ENCODE assay signal across 8 mouse cellular contexts in genomic region chr11:48859014-48859413, GRCm38 (mm10). TPM values are rescaled to one million over a fixed set of nuclear protein-coding genes. Genes with fewer than 3 reads are reported as not detected.
DNase-seq lines count a peak whose midpoint lies in the region; ATAC-seq and TF ChIP-seq lines count a peak whose summit lies in the region.

No protein-coding gene starts in this region.

- peak; percentile 48 for DNase-seq in gastrocnemius, postnatal 10 days
- no peak for DNase-seq in gastrocnemius, adult 8-10 months (ENCODE audit: low spot score in 2 of 2)
- DNase-seq in Patski (ENCODE audit: low read depth, low spot score) (no peak), liver (peak; percentile 47)
- DNase-seq in forebrain, embryonic 10.5 days (ENCODE audit: extremely low spot score, low spot score), result no peak
- peak; percentile 90 for DNase-seq in hindbrain, embryonic 14.5 days (ENCODE audit: low spot score)
- DNase-seq in midbrain, postnatal 0 days (ENCODE audit: low spot score), result peak; percentile 88

- H3K36me3 ChIP-seq in forebrain, embryonic 10.5 days (replicated peaks), result no peaks in the 10 kb centered on the region
- H3K36me3 ChIP-seq in hindbrain, embryonic 14.5 days (replicated peaks; ENCODE audit: control insufficient read depth, insufficient read depth), result no peaks in the 10 kb centered on the region
- no peaks in the 10 kb centered on the region for H3K36me3 ChIP-seq in midbrain, postnatal 0 days (ENCODE audit: insufficient read depth, low read length)

- in situ Hi-C loops in Patski (cut with MboI; ENCODE audit: low pct_unique_long_range_greater_than_20kb), result loop anchor here (5.0 kb wide), 1 partner anchor 62 kb away; no protein-coding TSS in a partner anchor

- no peaks in the 10 kb centered on the region for H3K9me3 ChIP-seq in forebrain, embryonic 10.5 days
- no peaks in the 10 kb centered on the region for H3K9me3 ChIP-seq in hindbrain, embryonic 14.5 days (ENCODE audit: control insufficient read depth, low read length)
- no peaks in the 10 kb centered on the region for H3K9me3 ChIP-seq in midbrain, postnatal 0 days (ENCODE audit: low read length)

- TF ChIP-seq CTCF in Patski (IDR thresholded peaks at IDR 0.05), result peak; percentile 69
- peak; percentile 92 for TF ChIP-seq CTCF in midbrain, postnatal 0 days (IDR thresholded peaks at IDR 0.05)

- no peak for ATAC-seq in Patski
- ATAC-seq in hindbrain, embryonic 14.5 days (ENCODE audit: low FRiP score), result no peak
- ATAC-seq in midbrain, postnatal 0 days (ENCODE audit: low FRiP score), result no peak
- ATAC-seq in activated CD4-positive, CD25-positive, alpha-beta regulatory T cell, adult 4 months, result no peak

- no peak overlapping the region for H3K9ac ChIP-seq in hindbrain, embryonic 14.5 days
- H3K9ac ChIP-seq in midbrain, postnatal 0 days (replicated peaks; ENCODE audit: low read length, poor library complexity, severe bottlenecking), result no peak overlapping the region

- no peaks in the 10 kb centered on the region for H3K27me3 ChIP-seq in Patski
- peaks cover 25% of the 10 kb centered on the region for H3K27me3 ChIP-seq in forebrain, embryonic 10.5 days (ENCODE audit: poor library complexity, severe bottlenecking)
- no peaks in the 10 kb centered on the region for H3K27me3 ChIP-seq in hindbrain, embryonic 14.5 days (ENCODE audit: control insufficient read depth, insufficient read depth, low read length)
- H3K27me3 ChIP-seq in midbrain, postnatal 0 days (ENCODE audit: insufficient read depth, low read length), result no peaks in the 10 kb centered on the region

- WGBS in forebrain, embryonic 10.5 days, result 0% methylated on average over 6 of the region's 6 CpGs
- 0% methylated on average over 6 of the region's 6 CpGs for WGBS in hindbrain, embryonic 14.5 days
- WGBS in midbrain, postnatal 0 days, result 0% methylated on average over 6 of the region's 6 CpGs

- peaks cover 25% of the 10 kb centered on the region for H3K4me1 ChIP-seq in forebrain, embryonic 10.5 days
- H3K4me1 ChIP-seq in hindbrain, embryonic 14.5 days (replicated peaks; ENCODE audit: control insufficient read depth, insufficient read depth, low read length), result peaks cover 14% of the 10 kb centered on the region; the same call in 1 of the 2 replicates
- no peaks in the 10 kb centered on the region for H3K4me1 ChIP-seq in midbrain, postnatal 0 days (ENCODE audit: insufficient read depth, low read length)

- peak overlapping the region; percentile 72 for H3K4me2 ChIP-seq in hindbrain, embryonic 14.5 days (replicated peaks)
- peak overlapping the region; percentile 89 for H3K4me2 ChIP-seq in midbrain, postnatal 0 days (ENCODE audit: low read depth, low read length, poor library complexity, severe bottlenecking)

- no peak overlapping the region for H3K27ac ChIP-seq in forebrain, embryonic 10.5 days
- no peak overlapping the region for H3K27ac ChIP-seq in hindbrain, embryonic 14.5 days
- no peak overlapping the region for H3K27ac ChIP-seq in midbrain, postnatal 0 days (ENCODE audit: low read depth, low read length)

- POLR2A ChIA-PET in Patski (lab: Charles Lee), result interaction anchor here (0.9 to 2.0 kb wide), 2 partner anchors 43 to 60 kb away, joined by 3 to 5 read pairs; no protein-coding TSS in a partner anchor

- peak overlapping the region; percentile 70 for H3K4me3 ChIP-seq in forebrain, embryonic 10.5 days
- peak overlapping the region; percentile 44 for H3K4me3 ChIP-seq in hindbrain, embryonic 14.5 days (replicated peaks; ENCODE audit: low read length)
- H3K4me3 ChIP-seq in midbrain, postnatal 0 days (ENCODE audit: low read depth, low read length), result peak overlapping the region; percentile 52

- CTCF ChIA-PET in Patski (lab: Charles Lee), result interaction anchor here (0.8 to 3.0 kb wide), 19 partner anchors 10 to 250 kb away, joined by 3 to 34 read pairs (median 6); partner anchors contain the start of gene Irgm1

RNA-seq across cellular contexts. Expression of gene Irgm1, which starts 12.5 kb away (rescaled TPM):
- 1 to 10 TPM; 5.9 to 7.0 TPM for total RNA-seq in gastrocnemius, postnatal 10 days (2021)
- 10 to 100 TPM; 12.0 to 13.7 (median 12.9) TPM for total RNA-seq in gastrocnemius, adult 8-10 months (2022)
- 39.2 TPM for polyA plus RNA-seq in Patski (2021)
- 1.2 and 1.6 TPM in 2 replicates for polyA plus RNA-seq in forebrain, embryonic 10.5 days (2016; fragmentation: Nextera tagmentation; extraction: Ambion mirVana)
- 4.0 and 4.2 TPM in 2 replicates for polyA plus RNA-seq in hindbrain, embryonic 14.5 days (2014; fragmentation: Nextera tagmentation; extraction: Ambion mirVana)
- 6.2 and 7.6 TPM in 2 replicates for total RNA-seq in midbrain, postnatal 0 days (2014; rRNA removed)
- polyA plus RNA-seq in midbrain, postnatal 0 days (2015; fragmentation: Nextera tagmentation; extraction: Ambion mirVana), result 4.9 and 5.8 TPM in 2 replicates
- polyA plus RNA-seq in activated CD4-positive, CD25-positive, alpha-beta regulatory T cell, adult 4 months (2017; shearing (Covaris generic)), result 100 to 1,000 TPM; 204 to 218 TPM

RNA-seq across cellular contexts. Expression of gene Gm12184, which starts 32.6 kb away (rescaled TPM):
- 1 to 10 TPM; 1.8 to 3.6 TPM for total RNA-seq in gastrocnemius, postnatal 10 days (2021)
- 1 to 10 TPM; 1.4 to 3.1 (median 1.8) TPM for total RNA-seq in gastrocnemius, adult 8-10 months (2022)
- 3.4 TPM for polyA plus RNA-seq in Patski (2021)
- polyA plus RNA-seq in forebrain, embryonic 10.5 days (2016; fragmentation: Nextera tagmentation; extraction: Ambion mirVana), result 2.3 and 4.3 TPM in 2 replicates
- 1.6 and 2.4 TPM in 2 replicates for polyA plus RNA-seq in hindbrain, embryonic 14.5 days (2014; fragmentation: Nextera tagmentation; extraction: Ambion mirVana)
- 4.3 and 8.2 TPM in 2 replicates for total RNA-seq in midbrain, postnatal 0 days (2014; rRNA removed)
- polyA plus RNA-seq in midbrain, postnatal 0 days (2015; fragmentation: Nextera tagmentation; extraction: Ambion mirVana), result 2.4 and 3.0 TPM in 2 replicates
- polyA plus RNA-seq in activated CD4-positive, CD25-positive, alpha-beta regulatory T cell, adult 4 months (2017; shearing (Covaris generic)), result 1 to 10 TPM; 3.0 to 3.1 TPM

RNA-seq across cellular contexts. Expression of gene Trim7, which starts 33.1 kb away (rescaled TPM):
- total RNA-seq in gastrocnemius, postnatal 10 days (2021), result 100 to 1,000 TPM; 107 to 110 TPM
- total RNA-seq in gastrocnemius, adult 8-10 months (2022), result 10 to 100 TPM; 25.5 to 30.8 (median 29.7) TPM
- polyA plus RNA-seq in Patski (2021), result 9.5 TPM
- 0.07 and 0.31 TPM in 2 replicates for polyA plus RNA-seq in forebrain, embryonic 10.5 days (2016; fragmentation: Nextera tagmentation; extraction: Ambion mirVana)
- 1.7 and 2.5 TPM in 2 replicates for polyA plus RNA-seq in hindbrain, embryonic 14.5 days (2014; fragmentation: Nextera tagmentation; extraction: Ambion mirVana)
- total RNA-seq in midbrain, postnatal 0 days (2014; rRNA removed), result 7.7 and 8.6 TPM in 2 replicates
- polyA plus RNA-seq in midbrain, postnatal 0 days (2015; fragmentation: Nextera tagmentation; extraction: Ambion mirVana), result 3.4 and 3.7 TPM in 2 replicates
- polyA plus RNA-seq in activated CD4-positive, CD25-positive, alpha-beta regulatory T cell, adult 4 months (2017; shearing (Covaris generic)), result 1 to 10 TPM in 1 of 2 experiments, under 1 TPM in 1; 0.52 to 1.1 TPM

RNA-seq across cellular contexts. Expression of gene Trim41, which starts 41.9 kb away (rescaled TPM):
- total RNA-seq in gastrocnemius, postnatal 10 days (2021), result 10 to 100 TPM; 22.2 to 22.8 TPM
- 10 to 100 TPM; 13.7 to 25.0 (median 20.8) TPM for total RNA-seq in gastrocnemius, adult 8-10 months (2022)
- 63.9 TPM for polyA plus RNA-seq in Patski (2021)
- 4.0 and 4.6 TPM in 2 replicates for polyA plus RNA-seq in forebrain, embryonic 10.5 days (2016; fragmentation: Nextera tagmentation; extraction: Ambion mirVana)
- 4.6 and 5.6 TPM in 2 replicates for polyA plus RNA-seq in hindbrain, embryonic 14.5 days (2014; fragmentation: Nextera tagmentation; extraction: Ambion mirVana)
- 38.9 and 41.5 TPM in 2 replicates for total RNA-seq in midbrain, postnatal 0 days (2014; rRNA removed)
- polyA plus RNA-seq in midbrain, postnatal 0 days (2015; fragmentation: Nextera tagmentation; extraction: Ambion mirVana), result 5.0 and 5.1 TPM in 2 replicates
- polyA plus RNA-seq in activated CD4-positive, CD25-positive, alpha-beta regulatory T cell, adult 4 months (2017; shearing (Covaris generic)), result 1 to 10 TPM; 3.8 to 4.4 TPM

RNA-seq across cellular contexts. Expression of gene Gm5431, which starts 43.0 kb away (rescaled TPM):
- under 1 TPM; 0.49 to 0.52 TPM for total RNA-seq in gastrocnemius, postnatal 10 days (2021)
- under 1 TPM in 3 of 4 experiments, not detected in 1; 0.13 to 0.21 (median 0.17) TPM for total RNA-seq in gastrocnemius, adult 8-10 months (2022)
- 0.15 TPM for polyA plus RNA-seq in Patski (2021)
- 0.06 TPM in 1 of 2 replicates, not detected in the other for polyA plus RNA-seq in forebrain, embryonic 10.5 days (2016; fragmentation: Nextera tagmentation; extraction: Ambion mirVana)
- polyA plus RNA-seq in hindbrain, embryonic 14.5 days (2014; fragmentation: Nextera tagmentation; extraction: Ambion mirVana), result 0.16 and 0.74 TPM in 2 replicates
- total RNA-seq in midbrain, postnatal 0 days (2014; rRNA removed), result 0.60 and 1.5 TPM in 2 replicates
- polyA plus RNA-seq in midbrain, postnatal 0 days (2015; fragmentation: Nextera tagmentation; extraction: Ambion mirVana), result 0.12 and 0.27 TPM in 2 replicates
- under 1 TPM; 0.37 to 0.66 TPM for polyA plus RNA-seq in activated CD4-positive, CD25-positive, alpha-beta regulatory T cell, adult 4 months (2017; shearing (Covaris generic))

Comparison
In these comparisons a context has a peak if more than half of its experiments do, and no peak if none do; other contexts are left out.
1. DNase-seq: peak in gastrocnemius, postnatal 10 days (single experiment), hindbrain, embryonic 14.5 days (single experiment), liver (single experiment) and midbrain, postnatal 0 days (single experiment); none in gastrocnemius, adult 8-10 months (0 of 2), Patski (single experiment) and forebrain, embryonic 10.5 days (single experiment).
2. Peak in every context shown above with its lines, with median percentiles within 50 percentile points of each other: H3K4me3 ChIP-seq.